Mouse (Mus musculus): ENCODE measurements at regions not wholly inside any gene's neighbourhood (a gene's known extent, or its start where the extent isn't known, plus 50 kb on each side); places are given as distances from the start of the nearest gene placed in this dataset.

DNA sequence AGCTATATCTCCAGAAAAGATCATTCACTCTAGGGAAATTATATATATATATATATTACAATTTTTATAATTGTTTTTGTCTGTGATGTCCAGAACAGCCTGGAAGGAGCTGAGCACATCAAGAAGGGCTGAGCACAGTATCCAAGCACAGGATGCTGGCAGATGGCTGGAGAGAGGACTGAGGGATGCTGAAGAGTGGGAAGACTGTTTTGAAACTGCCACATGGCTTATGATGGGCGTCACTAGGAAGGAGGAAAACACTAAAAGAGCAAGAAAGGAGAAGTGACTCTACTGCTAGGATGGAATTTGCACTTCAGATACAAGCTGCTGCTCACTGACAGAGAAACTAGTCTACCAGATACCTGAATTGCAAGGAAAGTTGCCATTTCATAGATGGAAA is 50.4 kb upstream of the Atg10 start:
- no peak for DNase-seq

DNA sequence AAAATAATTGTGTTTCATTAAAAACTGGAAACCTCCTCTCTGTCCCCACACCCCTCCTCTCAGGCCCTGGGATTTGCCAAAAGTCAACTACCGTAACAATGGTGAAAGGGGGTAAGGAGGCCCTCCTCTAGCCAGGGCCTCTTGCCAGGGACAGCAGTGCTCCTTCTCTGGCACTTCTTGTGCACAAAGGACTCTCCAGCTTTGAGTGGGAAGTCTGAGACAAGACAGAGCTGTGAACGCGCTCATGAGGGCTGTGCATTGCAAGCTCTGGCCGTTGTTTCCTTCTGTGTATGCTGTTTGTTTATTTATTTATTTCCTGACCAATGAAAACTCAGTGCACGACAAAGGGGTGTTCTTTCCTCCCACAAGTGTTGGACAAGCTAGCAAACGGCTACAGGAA is 50.8 kb upstream of the Atg10 start:
- peak in 1 of 2 experiments; percentile 3 for DNase-seq

DNA sequence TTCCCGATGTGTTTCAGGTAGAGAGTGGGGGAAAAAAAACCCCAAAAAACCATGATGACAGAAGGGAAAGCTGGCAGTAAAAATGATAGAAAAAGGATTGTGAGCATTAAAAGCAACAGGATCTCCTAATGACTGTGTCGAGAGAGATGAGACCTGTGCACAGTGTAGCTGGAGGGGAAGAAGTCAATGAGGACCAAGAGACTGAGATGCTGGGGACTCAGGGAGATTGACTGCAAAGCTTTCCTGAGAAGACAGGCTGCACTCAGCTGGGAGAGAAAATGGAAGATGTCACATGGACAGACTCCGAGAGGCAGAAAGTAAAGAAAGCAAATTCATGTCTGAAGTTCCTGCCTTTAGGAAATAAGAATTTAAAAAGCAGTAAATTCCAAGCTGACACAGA is 55.7 kb upstream of the Atg10 start:
- no peak for DNase-seq

DNA sequence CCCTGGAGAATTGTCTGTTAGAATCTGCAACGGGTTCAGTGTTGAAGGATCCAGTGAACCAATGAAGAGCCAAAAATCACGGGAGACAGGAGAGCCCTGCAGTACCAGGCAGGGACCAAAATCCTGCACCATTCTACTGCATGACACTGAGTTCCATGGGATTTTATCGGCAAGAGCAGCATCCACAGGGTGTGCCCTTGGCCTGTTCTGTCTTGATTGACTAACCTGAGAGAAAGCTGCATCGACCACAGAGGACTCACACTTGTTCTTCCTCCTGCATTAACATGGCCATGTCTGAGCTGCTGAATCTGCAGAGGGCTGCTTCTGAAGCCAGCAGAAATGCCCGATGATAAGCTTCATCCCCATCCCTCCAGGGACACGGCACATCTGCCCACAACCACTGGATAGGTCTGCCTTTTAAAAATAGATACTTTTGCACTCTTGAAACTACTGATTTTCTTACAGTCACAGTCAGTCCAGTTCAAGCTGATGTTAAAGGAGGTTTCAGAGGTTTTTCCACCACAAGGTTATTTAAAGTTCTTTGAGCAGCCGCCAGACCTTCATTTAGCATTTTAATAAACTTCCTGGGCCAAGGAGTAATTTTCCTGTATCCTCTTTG is 71.9 kb upstream of the Atg10 start:
- no peak for DNase-seq

DNA sequence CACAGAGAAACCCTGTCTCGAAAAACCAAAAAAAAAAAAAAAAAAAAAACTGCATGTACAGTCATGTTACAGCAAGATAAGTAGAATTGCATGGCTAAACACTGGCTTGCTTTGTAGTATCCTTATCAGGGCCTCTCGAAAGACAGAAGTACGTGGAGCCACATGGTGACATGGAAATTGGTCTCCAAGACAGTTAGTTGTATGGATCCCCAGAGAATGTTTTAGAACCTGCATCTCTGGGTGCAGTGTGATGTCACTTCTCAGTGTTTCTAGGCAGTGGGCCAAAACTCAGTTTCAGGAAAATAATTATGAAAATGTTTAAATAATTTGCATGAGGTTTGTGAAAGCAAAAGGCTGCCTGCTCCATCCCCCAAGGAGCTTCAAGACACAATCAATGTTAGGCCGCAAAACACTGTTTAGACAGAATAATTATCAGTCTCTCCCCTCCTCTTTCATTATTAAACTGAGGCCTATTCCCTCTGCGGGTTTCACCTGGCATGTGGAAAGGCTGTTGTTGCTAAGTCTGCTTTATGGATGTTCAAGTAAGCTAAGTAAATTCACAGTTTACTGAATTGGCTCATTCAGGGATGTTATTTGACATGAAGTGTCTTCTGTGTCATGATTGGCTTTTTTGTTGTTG is 72.9 kb upstream of the Atg10 start:
- DNase-seq = no peak

DNA sequence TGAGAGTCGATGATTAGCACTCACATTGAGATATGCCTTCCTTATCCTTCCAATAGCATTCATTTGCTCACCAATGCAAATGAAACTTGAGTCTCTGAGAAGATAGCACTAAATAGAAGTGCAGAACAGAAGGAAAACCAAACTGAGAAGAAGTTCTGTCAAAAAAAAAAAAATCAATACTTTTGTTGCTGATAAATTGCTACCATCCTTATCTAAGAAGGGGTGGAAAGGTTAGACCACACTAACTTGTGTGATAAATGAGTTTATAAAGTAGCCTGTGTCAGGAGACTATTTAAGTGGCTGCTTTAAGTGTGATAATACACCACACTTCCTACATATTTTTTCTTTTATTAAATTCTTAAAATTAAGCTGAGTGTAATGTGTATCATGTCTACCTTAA is 78.1 kb upstream of the Atg10 start:
- no peak for DNase-seq

DNA sequence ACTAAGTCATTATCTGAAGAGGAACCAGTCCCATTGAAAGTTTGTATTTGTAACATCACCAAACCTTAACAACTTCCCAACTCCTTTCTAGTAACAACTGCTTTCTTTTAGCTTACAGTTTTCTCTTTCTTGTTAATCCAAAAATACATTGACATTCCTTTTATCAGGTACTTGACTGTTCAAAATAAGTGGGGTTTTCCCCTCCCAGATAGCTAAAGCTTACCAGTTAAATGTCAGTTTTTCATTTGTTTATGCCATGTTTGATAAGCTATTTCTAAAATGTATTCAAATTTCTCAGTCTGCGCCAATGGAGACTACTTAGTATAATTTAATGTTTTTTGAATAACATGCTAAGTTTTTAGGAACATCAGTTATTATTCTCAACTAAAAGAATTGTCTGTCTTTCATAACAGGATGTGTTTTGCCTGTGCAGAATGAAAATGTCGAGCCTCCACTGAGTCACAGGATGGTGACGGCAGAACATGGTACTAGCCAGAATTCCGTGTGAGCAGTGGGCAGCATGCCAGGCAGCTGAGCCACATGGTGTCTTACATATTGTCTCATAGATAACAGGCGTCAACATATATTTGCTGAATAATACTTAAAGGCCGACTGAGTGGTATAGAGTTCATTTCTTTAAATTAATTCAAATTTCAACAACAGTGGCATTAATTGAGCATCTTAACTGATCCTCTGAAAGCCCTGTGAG is 82.1 kb upstream of the Atg10 start:
- no peak for DNase-seq

DNA sequence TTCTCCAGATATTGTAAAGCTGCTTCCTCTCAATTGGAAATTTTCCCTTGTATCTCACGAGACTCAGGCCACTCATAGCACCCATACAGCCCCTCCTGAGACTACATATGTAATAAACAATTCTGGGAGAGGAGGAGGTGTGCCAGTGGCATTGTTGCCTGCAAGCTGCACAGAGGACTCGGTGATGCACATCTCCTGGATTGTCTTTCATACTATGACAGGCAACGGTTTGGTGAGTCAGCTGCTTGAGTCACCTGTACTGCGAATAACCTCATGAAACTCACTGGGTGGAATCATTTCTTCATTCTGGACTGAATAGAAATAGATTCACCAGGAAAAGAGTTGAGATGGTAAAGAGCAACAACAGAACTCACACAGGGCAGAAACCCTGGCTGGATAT is 82.8 kb upstream of the Atg10 start:
- no peak for DNase-seq

DNA sequence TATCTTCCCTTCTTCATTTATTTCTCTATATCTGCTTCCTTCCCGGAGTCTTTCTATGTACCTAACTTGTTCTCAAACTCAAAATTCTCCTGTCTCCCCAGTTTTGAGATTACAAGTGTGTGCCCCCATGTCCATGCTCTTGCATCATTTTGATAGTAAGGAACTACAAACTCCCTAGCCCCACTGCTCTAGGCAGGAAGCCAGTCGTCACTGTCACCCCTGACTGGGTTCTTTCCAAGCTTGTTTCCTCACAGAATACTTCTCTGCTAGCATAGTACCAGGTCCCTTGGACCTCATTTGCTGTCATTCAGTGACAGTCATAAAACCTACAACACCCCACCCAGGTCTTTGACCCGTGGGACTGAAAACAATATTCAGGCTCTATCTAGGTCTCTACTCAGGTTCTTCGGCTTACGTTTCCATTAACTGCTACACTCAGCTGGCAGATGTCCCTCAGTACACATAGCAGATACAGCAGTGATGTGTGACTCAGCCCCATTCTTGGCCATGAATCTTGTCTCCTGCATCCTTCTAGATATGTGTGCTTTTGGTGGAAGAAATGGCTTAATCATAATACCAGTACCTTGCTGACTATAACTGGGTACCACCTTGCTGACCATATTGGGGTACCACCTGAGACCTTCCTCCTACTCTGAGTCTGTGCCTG is 89.3 kb upstream of the Atg10 start:
- no peak for DNase-seq

DNA sequence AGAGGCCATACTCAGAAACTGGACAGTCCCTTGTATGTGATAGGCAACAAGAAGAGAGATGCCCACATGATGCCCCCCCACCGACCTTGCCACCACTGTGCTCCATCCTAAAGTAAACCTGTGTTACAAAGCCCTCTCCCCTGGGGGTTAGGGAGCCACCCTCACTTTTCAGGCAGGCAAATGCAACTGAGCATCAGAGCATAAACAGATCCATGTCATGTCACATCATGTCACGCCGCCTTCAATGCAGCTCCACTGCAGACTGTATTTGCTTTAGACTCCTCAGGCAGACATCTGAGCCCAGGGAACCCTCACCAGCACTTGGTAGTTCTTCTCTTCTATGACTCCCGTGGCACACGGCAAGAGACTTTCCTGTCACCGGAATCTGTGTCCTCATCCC is 98.6 kb upstream of the Atg10 start:
- DNase-seq = no peak

DNA sequence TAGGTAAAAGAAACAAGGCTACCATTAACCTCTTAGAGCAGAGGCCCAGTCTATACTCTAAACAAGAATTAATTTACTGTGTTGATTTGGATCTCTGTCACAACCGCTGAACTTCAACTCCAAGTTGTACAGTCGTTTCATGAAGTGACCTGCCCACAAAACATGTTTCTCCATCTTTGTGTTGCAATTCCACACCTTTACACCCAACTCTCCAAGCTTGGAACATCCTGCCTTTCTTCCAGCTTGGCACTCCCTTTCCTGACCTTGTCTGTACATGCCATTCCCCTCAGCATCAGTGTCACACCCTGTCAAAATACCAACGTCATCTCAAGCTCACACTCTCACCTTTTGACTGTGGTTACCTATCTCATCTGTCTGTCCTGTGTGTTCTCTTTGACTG is 103.1 kb upstream of the Atg10 start:
- DNase-seq = no peak

DNA sequence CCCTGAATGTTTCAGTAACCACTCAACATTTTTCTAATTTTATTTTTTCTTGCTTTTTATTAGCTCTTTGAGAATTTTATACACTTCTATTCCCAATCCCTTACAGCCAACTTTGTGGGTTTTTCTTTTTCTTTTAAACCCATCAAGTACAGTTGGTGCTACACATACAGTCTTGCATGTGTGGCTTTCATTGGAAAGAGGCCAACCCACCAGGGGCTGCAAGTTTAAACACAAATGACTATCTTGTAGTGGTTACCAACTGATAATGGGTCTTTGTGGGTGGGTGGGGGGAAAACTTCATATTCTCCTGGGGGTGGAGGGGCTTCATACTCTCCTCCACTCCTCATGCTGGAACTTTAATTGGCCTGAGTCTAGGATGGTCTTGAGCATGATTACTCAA is 110.5 kb upstream of the Atg10 start:
- DNase-seq = no peak

DNA sequence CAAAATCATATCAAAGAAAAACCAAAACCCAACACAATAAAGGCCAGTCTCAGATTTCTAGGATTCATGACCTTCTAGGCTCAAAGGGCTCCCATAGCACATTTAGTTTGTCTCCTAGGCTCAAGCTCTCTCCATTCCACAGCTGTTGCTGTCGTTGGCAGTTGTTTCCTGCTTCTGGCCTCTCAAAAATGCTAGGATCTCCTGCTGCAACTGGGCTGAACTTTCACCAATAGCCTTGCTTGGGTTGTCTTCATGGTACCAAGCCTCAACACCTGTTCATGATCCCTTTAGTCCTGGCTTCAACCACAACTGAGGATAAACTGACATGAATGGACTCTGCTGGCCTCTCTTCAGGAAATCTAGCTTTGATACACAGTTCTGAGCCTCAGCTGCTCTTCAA is 115.9 kb upstream of the Ssbp2 start:
- no peak for DNase-seq

DNA sequence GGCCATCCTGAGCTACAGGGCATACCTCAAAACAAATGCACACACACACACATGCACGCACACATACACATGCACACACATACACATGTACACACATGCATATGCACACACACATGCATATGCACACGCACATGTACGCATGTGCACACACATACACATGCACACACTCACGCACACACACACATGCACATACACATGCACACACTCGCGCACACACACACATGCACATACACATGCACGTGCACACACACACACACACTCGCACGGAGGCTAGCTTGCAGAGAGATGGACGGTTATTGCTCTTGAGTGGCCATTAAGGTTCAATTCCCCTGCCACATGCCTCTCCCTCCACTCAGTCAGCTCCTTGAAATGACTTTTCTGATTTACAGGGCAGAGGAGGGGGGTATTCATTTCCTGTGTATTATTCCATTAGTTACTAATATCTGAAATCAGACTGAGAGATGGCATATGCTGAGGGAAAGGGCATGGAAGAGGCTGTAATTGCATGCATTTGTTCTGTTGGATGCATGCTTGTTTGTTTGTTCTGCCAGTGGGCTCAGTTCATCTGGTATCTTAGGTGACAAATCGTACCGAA is 111.5 kb upstream of the Ssbp2 start:
- no peak for DNase-seq

DNA sequence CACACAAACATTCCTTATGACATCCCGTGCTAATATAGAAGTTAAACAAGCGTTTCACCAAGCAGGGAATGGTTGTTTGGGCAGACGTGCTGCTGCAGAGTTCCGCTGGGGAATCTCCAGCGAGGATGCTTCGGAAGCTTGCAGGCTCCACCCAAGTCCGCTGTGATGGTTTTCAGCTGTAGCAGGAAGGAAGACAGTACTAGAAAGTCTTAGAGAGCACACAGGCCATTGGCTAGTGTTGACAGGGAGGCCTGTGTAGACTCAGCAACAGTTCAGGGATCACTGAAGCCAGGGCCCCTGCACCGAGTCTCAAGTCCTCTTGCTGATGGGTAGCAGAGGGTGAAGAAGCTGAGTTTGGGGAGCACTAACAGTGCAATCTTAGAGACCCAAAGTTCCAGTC is 107.8 kb upstream of the Ssbp2 start:
- no peak for DNase-seq

DNA sequence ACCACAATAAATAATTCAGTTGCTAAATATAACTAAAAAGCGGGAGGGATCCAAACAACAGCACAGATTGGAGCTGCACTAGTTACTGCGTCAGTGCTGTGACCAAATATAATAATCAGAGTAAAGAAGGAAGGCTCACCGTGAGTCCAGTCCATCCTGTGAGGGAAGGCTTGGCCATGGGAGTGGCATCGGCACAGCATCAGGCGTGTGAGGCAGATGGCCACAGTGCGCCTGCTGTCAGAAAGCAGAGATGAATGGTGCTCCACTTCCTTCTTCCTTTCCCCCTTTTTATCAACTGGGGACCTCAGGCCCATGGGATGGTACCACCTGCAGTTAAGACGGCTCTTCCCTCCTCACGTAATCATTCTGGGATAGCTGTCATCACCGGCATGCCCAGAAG is 103.6 kb upstream of the Ssbp2 start:
- DNase-seq = no peak

DNA sequence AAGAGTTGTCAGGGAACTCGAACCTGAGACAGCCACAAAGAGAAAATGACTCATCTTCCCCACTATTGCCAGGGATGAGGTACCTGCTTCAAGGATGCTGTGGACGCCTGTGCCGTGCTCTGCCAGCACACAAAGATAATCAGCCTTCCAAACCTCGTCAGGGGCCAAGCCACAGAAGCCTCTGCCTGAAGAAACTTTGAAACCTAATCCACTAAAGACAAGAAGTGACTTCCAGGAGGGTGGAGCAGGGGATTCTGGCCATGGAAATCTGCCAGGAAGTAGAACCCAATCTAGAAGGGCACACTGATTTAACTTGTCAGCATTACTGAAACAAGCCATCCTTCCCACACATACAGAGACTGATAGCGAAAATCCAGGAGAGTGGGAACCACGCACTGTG is 100.0 kb upstream of the Ssbp2 start:
- DNase-seq = no peak

DNA sequence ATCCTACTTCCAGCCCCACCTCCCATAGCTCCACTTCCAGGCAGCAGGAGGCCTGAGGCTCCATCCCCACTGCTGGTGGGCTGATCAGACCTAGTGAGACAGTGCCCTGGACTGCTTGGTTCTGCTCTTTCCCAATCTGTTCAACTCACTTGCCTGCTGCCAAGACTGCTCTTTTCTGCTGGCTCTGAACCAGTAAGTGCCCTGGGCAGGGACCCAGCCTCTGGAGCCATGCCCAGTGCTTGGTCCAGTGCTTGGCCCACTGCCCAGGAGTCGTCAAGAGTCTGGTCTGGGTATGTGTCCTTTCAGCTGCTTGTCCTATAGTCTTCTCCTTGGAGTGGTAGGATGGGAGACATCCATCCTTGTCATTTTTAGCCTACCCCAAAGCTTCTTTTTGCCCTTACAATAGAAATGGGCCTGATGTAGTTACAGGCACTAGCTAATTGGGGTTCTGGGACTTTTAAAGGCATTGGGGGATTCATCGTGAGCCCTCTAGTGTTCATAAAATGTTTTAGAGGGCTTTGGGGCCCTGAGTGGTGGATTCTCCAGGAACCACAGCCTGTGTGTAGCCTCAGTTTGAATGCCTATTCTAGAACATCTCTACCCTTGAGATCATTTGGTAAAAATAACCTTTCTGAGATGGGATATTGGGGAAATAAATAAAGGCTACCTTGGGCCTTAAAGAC is 94.7 kb upstream of the Ssbp2 start:
- peak; percentile 95 to 97 for DNase-seq

DNA sequence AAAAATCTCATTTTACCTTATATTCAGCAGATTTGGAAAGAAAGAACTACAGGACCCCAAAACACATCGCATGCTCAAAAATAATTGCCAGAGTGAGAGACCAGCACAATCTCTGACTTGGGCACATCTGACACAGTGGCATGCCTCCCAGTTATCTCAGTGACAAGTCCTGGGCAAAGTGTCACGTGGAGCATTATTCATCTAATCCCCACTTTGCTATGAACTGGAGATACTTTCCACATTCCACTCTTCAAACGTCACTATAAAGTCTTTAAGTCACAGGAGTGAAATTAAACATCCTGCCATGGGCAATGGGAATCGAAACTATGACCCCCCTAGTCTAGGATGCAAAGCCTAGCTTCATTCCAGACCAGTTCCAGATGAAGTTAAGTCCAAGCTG is 93.5 kb upstream of the Ssbp2 start:
- DNase-seq = no peak

DNA sequence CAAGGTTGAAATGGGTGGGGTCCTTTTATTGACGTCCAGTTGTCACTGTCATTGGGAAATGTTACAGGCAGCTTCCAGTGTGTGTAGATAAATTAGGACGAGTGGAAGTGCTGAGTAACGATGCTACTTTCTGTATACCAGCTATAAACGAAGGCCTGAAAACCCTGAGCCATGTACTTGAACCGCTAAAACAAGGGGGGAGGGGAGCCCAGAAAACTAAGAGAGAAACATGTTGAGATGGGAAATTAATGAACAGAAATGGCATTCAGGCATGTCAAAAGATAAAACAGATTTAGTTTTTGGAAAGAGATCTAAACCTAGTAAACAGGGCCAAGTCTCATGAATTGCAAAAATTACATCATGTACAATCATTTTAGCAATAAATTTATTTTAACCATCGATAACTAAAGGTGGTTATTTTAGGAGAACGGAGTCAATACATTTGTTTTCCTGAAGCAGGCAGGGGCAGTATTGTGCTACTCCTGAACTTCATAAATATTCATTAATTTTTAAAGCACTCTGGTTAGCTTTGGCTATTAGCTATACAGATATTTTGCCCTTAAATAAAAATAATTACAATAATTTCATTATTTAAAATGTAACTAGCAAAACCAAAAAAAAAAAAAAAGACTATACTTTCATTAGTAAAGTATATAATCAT is 92.1 kb upstream of the Ssbp2 start:
- DNase-seq = no peak

DNA sequence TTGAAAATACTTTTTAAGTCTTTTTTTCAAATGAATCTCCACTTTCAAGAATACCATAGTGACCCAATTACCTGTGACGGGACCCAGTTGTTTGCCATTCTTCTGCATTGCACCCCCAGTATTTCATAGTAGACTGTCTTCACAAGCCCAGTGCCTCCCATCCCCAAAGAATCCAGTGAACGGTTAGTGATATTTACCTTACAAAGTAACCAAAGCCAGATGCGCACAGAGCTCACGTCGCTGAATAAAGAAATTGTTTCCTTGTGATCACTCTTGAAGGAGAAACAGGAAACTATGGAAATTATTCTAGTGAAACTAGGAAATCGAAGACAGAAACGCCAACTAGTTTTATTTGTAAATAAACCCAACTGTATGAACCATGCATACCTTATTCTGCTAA is 91.4 kb upstream of the Ssbp2 start:
- no peak for DNase-seq

DNA sequence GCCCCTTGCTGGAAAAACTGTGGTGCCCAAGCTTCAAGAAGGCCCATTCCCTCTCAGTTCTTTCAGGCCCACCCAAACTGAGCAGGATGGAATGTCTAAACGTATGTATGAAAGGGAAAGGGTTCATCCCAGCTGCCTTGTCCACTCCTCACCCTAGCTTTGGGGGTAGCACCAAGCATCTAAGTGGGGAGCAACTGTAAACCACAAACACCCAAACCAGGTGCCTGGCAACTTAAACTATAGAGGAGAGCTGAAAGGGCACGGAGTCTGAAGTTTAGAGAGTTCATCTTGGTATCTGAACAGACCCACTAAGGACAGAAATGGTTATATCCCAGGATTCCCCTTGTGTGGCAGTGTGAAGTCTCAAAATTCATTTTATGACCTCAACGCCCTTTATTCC is 90.1 kb upstream of the Ssbp2 start:
- no peak for DNase-seq
